Mouse (Mus musculus): ENCODE measurements around the gene Tmem127. TPM values are rescaled to one million over a fixed set of nuclear protein-coding genes. Genes with fewer than 3 reads are reported as not detected.
A peak's percentile ranks its signal among the peaks of the same experiment; 100 is the strongest.

Tmem127 gene
- polyA plus RNA-seq, 1 experiment from 2014 or later: 81.1 TPM

GRCm38 (mm10) chr2:127240065-127240464, 7.6 kb upstream of the Tmem127 start:
- CTCF ChIA-PET: interaction anchor here (1.1 to 2.1 kb wide), 4 partner anchors 11 to 28 kb away, joined by 3 to 4 read pairs (median 4); no protein-coding TSS in a partner anchor

GRCm38 (mm10) chr2:127248334-127249004, 761 bp downstream of the Tmem127 start:
- ChIA-PET CTCF (interaction anchor here (0.7 to 9.4 kb wide), 2 partner anchors 17 to 92 kb away, joined by 3 to 66 read pairs; no protein-coding TSS in a partner anchor), POLR2A (interaction anchor here (1.0 to 2.8 kb wide), 3 partner anchors 9 to 21 kb away, joined by 3 to 12 read pairs (median 4); partner anchors contain the start of gene Stard7)
- TF ChIP-seq CTCF (IDR thresholded peaks at IDR 0.05): no peak
- DNase-seq (ENCODE audit: low read depth, low spot score) (no peak), ATAC-seq (peak; percentile 14)
- H3K27me3 ChIP-seq: no peaks in the 10 kb centered on the region
- in situ Hi-C loops (cut with MboI; ENCODE audit: low pct_unique_long_range_greater_than_20kb): no loop called here

More at GRCm38 (mm10) chr2:127240065-127240464, 7.6 kb upstream of the Tmem127 start:
- POLR2A ChIA-PET: no interaction called here
- ATAC-seq (no peak), DNase-seq (ENCODE audit: low read depth, low spot score) (no peak)
- in situ Hi-C loops (cut with MboI; ENCODE audit: low pct_unique_long_range_greater_than_20kb): no loop called here
- no peak for TF ChIP-seq CTCF (IDR thresholded peaks at IDR 0.05)
- H3K27me3 ChIP-seq: no peaks in the 10 kb centered on the region

- TF ChIP-seq CTCF (IDR thresholded peaks at IDR 0.05): no peak
- ChIA-PET CTCF (interaction anchor here (1.9 to 9.4 kb wide), 2 partner anchors 15 to 86 kb away, joined by 5 to 66 read pairs; partner anchors contain the start of gene Dusp2), POLR2A (interaction anchor here (0.7 kb wide), 1 partner anchor 14 kb away, joined by 3 read pairs; no protein-coding TSS in a partner anchor)
- DNase-seq (ENCODE audit: low read depth, low spot score) (no peak), ATAC-seq (no peak)
- in situ Hi-C loops (cut with MboI; ENCODE audit: low pct_unique_long_range_greater_than_20kb): loop anchor here (5.0 kb wide), 1 partner anchor 92 kb away; no protein-coding TSS in a partner anchor
- no peaks in the 10 kb centered on the region for H3K27me3 ChIP-seq
Measured at GRCm38 (mm10) chr2:127250291-127251008, 2.7 kb downstream of the Tmem127 start.

GRCm38 (mm10) chr2:127251457-127251856, 3.7 kb downstream of the Tmem127 start:
- POLR2A ChIA-PET: interaction anchor here (0.6 to 1.3 kb wide), 2 partner anchors 9 to 95 kb away, joined by 3 read pairs; no protein-coding TSS in a partner anchor
- no peaks in the 10 kb centered on the region for H3K27me3 ChIP-seq
- DNase-seq (ENCODE audit: low read depth, low spot score) (no peak), ATAC-seq (no peak)
- no peak for TF ChIP-seq CTCF (IDR thresholded peaks at IDR 0.05)
- CTCF ChIA-PET: interaction anchor here (1.0 to 9.4 kb wide), 3 partner anchors 14 to 85 kb away, joined by 3 to 66 read pairs (median 5); partner anchors contain the start of gene Dusp2
- in situ Hi-C loops (cut with MboI; ENCODE audit: low pct_unique_long_range_greater_than_20kb): loop anchor here (5.0 kb wide), 1 partner anchor 91 kb away; no protein-coding TSS in a partner anchor

- in situ Hi-C loops (cut with MboI; ENCODE audit: low pct_unique_long_range_greater_than_20kb): loop anchor here (5.0 kb wide), 1 partner anchor 90 kb away; no protein-coding TSS in a partner anchor
- CTCF ChIA-PET: interaction anchor here (1.0 to 9.4 kb wide), 3 partner anchors 13 to 85 kb away, joined by 3 to 66 read pairs (median 5); partner anchors contain the start of gene Dusp2
- H3K27me3 ChIP-seq: no peaks in the 10 kb centered on the region
- POLR2A ChIA-PET: interaction anchor here (0.6 to 1.3 kb wide), 2 partner anchors 8 to 94 kb away, joined by 3 read pairs; no protein-coding TSS in a partner anchor
- TF ChIP-seq CTCF (IDR thresholded peaks at IDR 0.05): no peak
- DNase-seq (ENCODE audit: low read depth, low spot score): no peak
- peak; percentile 18 for ATAC-seq
Measured at GRCm38 (mm10) chr2:127251880-127252527, 4.3 kb downstream of the Tmem127 start.

GRCm38 (mm10) chr2:127252787-127253186, 5.1 kb downstream of the Tmem127 start:
- DNase-seq (ENCODE audit: low read depth, low spot score): no peak
- CTCF ChIA-PET: interaction anchor here (0.6 to 9.4 kb wide), 3 partner anchors 13 to 88 kb away, joined by 3 to 66 read pairs (median 5); partner anchors contain the start of gene Dusp2
- no peak for TF ChIP-seq CTCF (IDR thresholded peaks at IDR 0.05)
- POLR2A ChIA-PET: interaction anchor here (1.3 kb wide), 1 partner anchor 8 kb away, joined by 3 read pairs; no protein-coding TSS in a partner anchor
- no peaks in the 10 kb centered on the region for H3K27me3 ChIP-seq
- in situ Hi-C loops (cut with MboI; ENCODE audit: low pct_unique_long_range_greater_than_20kb): loop anchor here (5.0 kb wide), 1 partner anchor 90 kb away; no protein-coding TSS in a partner anchor
- ATAC-seq: no peak

GRCm38 (mm10) chr2:127254604-127255134, 7.0 kb downstream of the Tmem127 start:
- no peaks in the 10 kb centered on the region for H3K27me3 ChIP-seq
- ATAC-seq: no peak
- in situ Hi-C loops (cut with MboI; ENCODE audit: low pct_unique_long_range_greater_than_20kb): loop anchor here (5.0 kb wide), 1 partner anchor 88 kb away; no protein-coding TSS in a partner anchor
- ChIA-PET POLR2A (interaction anchor here (0.5 kb wide), 1 partner anchor 313 kb away, joined by 3 read pairs; no protein-coding TSS in a partner anchor), CTCF (interaction anchor here (1.3 to 9.4 kb wide), 6 partner anchors 11 to 199 kb away, joined by 3 to 66 read pairs (median 4); no protein-coding TSS in a partner anchor)
- TF ChIP-seq CTCF (IDR thresholded peaks at IDR 0.05): no peak
- no peak for DNase-seq (ENCODE audit: low read depth, low spot score)

GRCm38 (mm10) chr2:127255294-127255693, 7.6 kb downstream of the Tmem127 start:
- H3K27me3 ChIP-seq: no peaks in the 10 kb centered on the region
- ATAC-seq (no peak), DNase-seq (ENCODE audit: low read depth, low spot score) (no peak)
- in situ Hi-C loops (cut with MboI; ENCODE audit: low pct_unique_long_range_greater_than_20kb): no loop called here
- TF ChIP-seq CTCF (IDR thresholded peaks at IDR 0.05): no peak
- ChIA-PET POLR2A (no interaction called here), CTCF (interaction anchor here (9.4 kb wide), 1 partner anchor 10 kb away, joined by 66 read pairs; no protein-coding TSS in a partner anchor)

GRCm38 (mm10) chr2:127259340-127259739, 11.6 kb downstream of the Tmem127 start:
- no peak for TF ChIP-seq CTCF (IDR thresholded peaks at IDR 0.05)
- CTCF ChIA-PET: no interaction called here
- H3K27me3 ChIP-seq: no peaks in the 10 kb centered on the region
- POLR2A ChIA-PET: no interaction called here
- DNase-seq (ENCODE audit: low read depth, low spot score): no peak
- ATAC-seq: no peak
- in situ Hi-C loops (cut with MboI; ENCODE audit: low pct_unique_long_range_greater_than_20kb): no loop called here
